Mouse (Mus musculus) heart, adult 9 months (tissue): Measurements from ENCODE around the gene Sry.

Source experiments
- DNase-seq, 2 experiments: peaks; one replicate each; pipeline ENCODE4 v3.0.0; 2022; ENCODE audit warnings: low spot score in 2 of 2

Sry gene

DNA sequence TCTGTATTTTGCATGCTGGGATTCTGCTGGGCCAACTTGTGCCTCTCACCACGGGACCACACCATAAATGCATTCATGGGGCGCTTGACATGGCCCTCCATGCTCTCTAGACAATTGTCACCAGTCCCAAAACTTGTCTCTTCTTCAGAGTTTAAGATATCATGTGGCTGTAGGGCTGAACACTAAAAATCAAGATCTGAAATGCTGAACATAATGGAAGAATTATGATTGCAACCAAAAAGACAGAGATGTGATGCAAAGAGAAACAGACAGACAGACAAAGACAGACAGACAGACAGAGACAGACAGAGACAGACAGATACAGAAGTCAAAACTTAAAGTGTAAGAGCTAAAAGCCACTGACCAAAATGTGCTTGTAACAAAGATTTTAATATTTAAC lies at the start of gene Sry:
Gene Sry, minus strand, starts transcription at position 101 of the 400 bp plus-strand sequence.
- no peak for DNase-seq
